In genomic region chr2:174300666-174301065, GRCm38 (mm10) we compare ENCODE assay signal across 8 mouse cellular contexts. TPM values are rescaled to one million over a fixed set of nuclear protein-coding genes. Genes with fewer than 3 reads are reported as not detected.
A peak's percentile ranks its signal among the peaks of the same experiment; 100 is the strongest.
DNase-seq lines count a peak whose midpoint lies in the region; ATAC-seq and TF ChIP-seq lines count a peak whose summit lies in the region.

No protein-coding gene starts in this region.

- H3K36me3 ChIP-seq in kidney, embryonic 15.5 days = peaks cover 19% of the 10 kb centered on the region
- H3K36me3 ChIP-seq in embryonic facial prominence, embryonic 13.5 days = peaks cover 8% of the 10 kb centered on the region
- no peaks in the 10 kb centered on the region for H3K36me3 ChIP-seq in hindbrain, postnatal 0 days (ENCODE audit: insufficient read depth, low read length)
- H3K36me3 ChIP-seq in midbrain, embryonic 16.5 days (ENCODE audit: control insufficient read depth, insufficient read depth, low read length) = no peaks in the 10 kb centered on the region

- 55% methylated on average over 22 of the region's 22 CpGs for WGBS in kidney, embryonic 15.5 days
- WGBS in embryonic facial prominence, embryonic 13.5 days = 61% methylated on average over 22 of the region's 22 CpGs
- WGBS in hindbrain, postnatal 0 days = 53% methylated on average over 22 of the region's 22 CpGs
- WGBS in midbrain, embryonic 16.5 days = 47% methylated on average over 22 of the region's 22 CpGs

- peak overlapping the region; percentile 63 for H3K4me2 ChIP-seq in kidney, embryonic 15.5 days
- peak overlapping the region; percentile 62 for H3K4me2 ChIP-seq in embryonic facial prominence, embryonic 13.5 days
- peak overlapping the region; percentile 57 for H3K4me2 ChIP-seq in hindbrain, postnatal 0 days (ENCODE audit: low read depth, low read length)
- peak overlapping the region; percentile 53 for H3K4me2 ChIP-seq in midbrain, embryonic 16.5 days (ENCODE audit: low read length)

- no peak overlapping the region for H3K9ac ChIP-seq in kidney, embryonic 15.5 days
- peak overlapping the region; percentile 51; the same call in 1 of the 2 replicates for H3K9ac ChIP-seq in embryonic facial prominence, embryonic 13.5 days
- no peak overlapping the region for H3K9ac ChIP-seq in hindbrain, postnatal 0 days (replicated peaks; ENCODE audit: low read length)
- H3K9ac ChIP-seq in midbrain, embryonic 16.5 days (ENCODE audit: low read depth, low read length) = no peak overlapping the region

- H3K4me1 ChIP-seq in kidney, embryonic 15.5 days = peaks cover 42% of the 10 kb centered on the region
- peaks cover 17% of the 10 kb centered on the region for H3K4me1 ChIP-seq in embryonic facial prominence, embryonic 13.5 days
- no peaks in the 10 kb centered on the region for H3K4me1 ChIP-seq in hindbrain, postnatal 0 days (ENCODE audit: insufficient read depth, low read length)
- peaks cover 15% of the 10 kb centered on the region for H3K4me1 ChIP-seq in midbrain, embryonic 16.5 days (ENCODE audit: control insufficient read depth, insufficient read depth, low read length)

- ATAC-seq in kidney, embryonic 15.5 days (replicated peaks; ENCODE audit: low FRiP score) = no peak
- no peak for ATAC-seq in embryonic facial prominence, embryonic 13.5 days (ENCODE audit: insufficient number of reproducible peaks, insufficient read depth, low FRiP score, low TSS enrichment, low read depth)
- no peak for ATAC-seq in hindbrain, postnatal 0 days
- no peak for ATAC-seq in midbrain, embryonic 16.5 days
- ATAC-seq in frontal cortex, adult (ENCODE audit: low TSS enrichment) = no peak

- TF ChIP-seq CTCF in hindbrain, postnatal 0 days (IDR thresholded peaks at IDR 0.05; ENCODE audit: low read depth) = no peak

- H3K9me3 ChIP-seq in kidney, embryonic 15.5 days (replicated peaks) = peaks cover 47% of the 10 kb centered on the region
- peaks cover 50% of the 10 kb centered on the region for H3K9me3 ChIP-seq in embryonic facial prominence, embryonic 13.5 days
- peaks cover 6% of the 10 kb centered on the region; the same call in 1 of the 2 replicates for H3K9me3 ChIP-seq in hindbrain, postnatal 0 days (ENCODE audit: low read length)
- peaks cover 28% of the 10 kb centered on the region for H3K9me3 ChIP-seq in midbrain, embryonic 16.5 days (replicated peaks; ENCODE audit: control insufficient read depth, low read length, poor library complexity, severe bottlenecking)

- peaks cover 49% of the 10 kb centered on the region for H3K27me3 ChIP-seq in kidney, embryonic 15.5 days
- H3K27me3 ChIP-seq in embryonic facial prominence, embryonic 13.5 days = peaks cover 49% of the 10 kb centered on the region
- H3K27me3 ChIP-seq in hindbrain, postnatal 0 days (ENCODE audit: insufficient read depth, low read length) = peaks cover 17% of the 10 kb centered on the region
- peaks cover 13% of the 10 kb centered on the region for H3K27me3 ChIP-seq in midbrain, embryonic 16.5 days (ENCODE audit: control insufficient read depth, insufficient read depth, low read depth, low read length)

- peak overlapping the region; percentile 40 for H3K4me3 ChIP-seq in kidney, embryonic 15.5 days (replicated peaks)
- peak overlapping the region; percentile 39 for H3K4me3 ChIP-seq in embryonic facial prominence, embryonic 13.5 days
- peak overlapping the region; percentile 30 for H3K4me3 ChIP-seq in hindbrain, postnatal 0 days (ENCODE audit: low read length)
- peak overlapping the region; percentile 24 for H3K4me3 ChIP-seq in midbrain, embryonic 16.5 days (ENCODE audit: low read depth, low read length)

- H3K27ac ChIP-seq in kidney, embryonic 15.5 days = no peak overlapping the region
- no peak overlapping the region for H3K27ac ChIP-seq in embryonic facial prominence, embryonic 13.5 days
- H3K27ac ChIP-seq in hindbrain, postnatal 0 days = no peak overlapping the region
- no peak overlapping the region for H3K27ac ChIP-seq in midbrain, embryonic 16.5 days (ENCODE audit: low read length)

- DNase-seq in kidney, adult 18-20 months = no peak
- no peak for DNase-seq in hindbrain, postnatal 0 days (ENCODE audit: low spot score)
- no peak for DNase-seq in layer of hippocampus, postnatal 36 days
- DNase-seq in left cerebral cortex, adult 11 months (ENCODE audit: low spot score) = no peak

RNA-seq across cellular contexts. Expression of gene Gnas, which starts 16.5 kb away (rescaled TPM):
- polyA plus RNA-seq in kidney, embryonic 15.5 days (2015; fragmentation: Nextera tagmentation; extraction: Ambion mirVana) = 1,546 and 1,642 TPM in 2 replicates
- polyA plus RNA-seq in embryonic facial prominence, embryonic 13.5 days (2015; fragmentation: Nextera tagmentation; extraction: Ambion mirVana) = 1,664 and 1,723 TPM in 2 replicates
- 1,738 and 1,782 TPM in 2 replicates for total RNA-seq in hindbrain, postnatal 0 days (2014; rRNA removed)
- 1,873 and 1,902 TPM in 2 replicates for polyA plus RNA-seq in hindbrain, postnatal 0 days (2015; fragmentation: Nextera tagmentation; extraction: Ambion mirVana)
- polyA plus RNA-seq in midbrain, embryonic 16.5 days (2015; fragmentation: Nextera tagmentation; extraction: Ambion mirVana) = 1,445 and 1,454 TPM in 2 replicates
- total RNA-seq in layer of hippocampus, postnatal 36 days (2021) = 1,000 to 10,000 TPM; 1,740 to 1,859 TPM

RNA-seq across cellular contexts. Expression of gene Gm20721, which starts 45.8 kb away (rescaled TPM):
- polyA plus RNA-seq in kidney, embryonic 15.5 days (2015; fragmentation: Nextera tagmentation; extraction: Ambion mirVana) = 13.1 and 15.7 TPM in 2 replicates
- 17.1 and 20.3 TPM in 2 replicates for polyA plus RNA-seq in embryonic facial prominence, embryonic 13.5 days (2015; fragmentation: Nextera tagmentation; extraction: Ambion mirVana)
- not detected in 2 replicates for total RNA-seq in hindbrain, postnatal 0 days (2014; rRNA removed)
- polyA plus RNA-seq in hindbrain, postnatal 0 days (2015; fragmentation: Nextera tagmentation; extraction: Ambion mirVana) = 13.4 and 19.4 TPM in 2 replicates
- 11.1 and 15.0 TPM in 2 replicates for polyA plus RNA-seq in midbrain, embryonic 16.5 days (2015; fragmentation: Nextera tagmentation; extraction: Ambion mirVana)
- 1 to 10 TPM; 1.7 to 2.7 TPM for total RNA-seq in layer of hippocampus, postnatal 36 days (2021)
